Mouse (Mus musculus): Measurements from ENCODE around the gene Tmem11.

The Tmem11 gene

DNA sequence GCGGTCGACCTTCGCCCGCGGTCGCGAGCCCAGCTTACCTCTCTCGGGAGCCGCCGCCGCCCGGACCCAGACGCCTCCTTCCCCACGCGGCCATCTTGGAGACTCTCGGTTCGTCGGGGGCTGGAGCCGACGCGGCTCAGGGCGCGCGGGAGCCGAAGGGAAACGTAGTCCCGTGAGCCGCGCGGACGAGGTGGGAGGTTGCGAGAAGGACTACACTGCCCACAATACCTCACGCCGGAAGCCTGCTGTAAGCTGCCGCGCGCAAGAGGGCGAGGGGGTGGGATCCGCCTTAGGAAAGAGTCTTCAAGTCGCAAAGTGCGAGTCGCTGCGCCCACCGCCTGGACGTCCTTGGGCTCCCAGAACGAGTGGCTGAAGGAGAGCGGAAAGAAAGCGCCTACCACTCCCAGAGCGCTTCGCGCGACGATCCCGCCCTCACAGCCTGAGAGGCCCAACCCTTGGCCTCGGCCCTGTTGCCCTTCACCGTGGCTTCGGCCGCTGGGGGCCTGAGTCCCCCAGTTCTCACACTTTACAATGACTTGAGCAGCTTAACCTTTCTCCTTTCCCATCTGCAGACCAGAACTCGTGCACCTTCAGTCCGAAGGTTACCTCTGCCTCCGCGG is at the start of gene Tmem11:
Gene Tmem11, minus strand, starts transcription at position 598 of the 620 bp plus-strand sequence.
- in situ Hi-C loops (cut with MboI), result loop anchor here (5.0 kb wide), 1 partner anchor 34 kb away; the partner anchor contains the start of gene Natd1

DNA sequence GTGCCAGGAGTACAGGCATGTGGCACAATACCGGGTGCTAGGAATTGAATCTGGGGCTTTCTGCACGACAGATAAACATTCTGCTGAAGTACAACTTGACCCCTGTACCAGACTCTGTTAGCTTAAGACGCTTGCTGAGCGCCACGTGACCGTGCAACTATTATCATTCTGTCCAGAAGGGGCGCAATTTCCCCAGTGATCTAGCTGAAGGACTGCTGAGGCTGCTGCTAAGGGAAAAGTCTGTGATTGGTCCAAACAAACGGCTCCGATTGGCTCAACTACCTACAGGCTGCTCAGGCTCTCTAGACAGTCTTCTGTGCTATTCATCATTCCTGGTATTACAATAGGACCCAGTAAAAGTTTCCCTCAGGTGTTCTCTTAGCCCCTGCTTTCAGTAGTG is 48.2 kb upstream of the Tmem11 start:
- in situ Hi-C loops (cut with MboI), result no loop called here

GRCm38 (mm10) chr11:60924981-60925380 is 45.9 kb upstream of the Tmem11 start:
- in situ Hi-C loops (cut with MboI), result no loop called here

GRCm38 (mm10) chr11:60924498-60924897 is 45.4 kb upstream of the Tmem11 start:
- in situ Hi-C loops (cut with MboI), result no loop called here

- in situ Hi-C loops (cut with MboI), result no loop called here
Observed at GRCm38 (mm10) chr11:60922964-60923363, 43.9 kb upstream of the Tmem11 start.

DNA sequence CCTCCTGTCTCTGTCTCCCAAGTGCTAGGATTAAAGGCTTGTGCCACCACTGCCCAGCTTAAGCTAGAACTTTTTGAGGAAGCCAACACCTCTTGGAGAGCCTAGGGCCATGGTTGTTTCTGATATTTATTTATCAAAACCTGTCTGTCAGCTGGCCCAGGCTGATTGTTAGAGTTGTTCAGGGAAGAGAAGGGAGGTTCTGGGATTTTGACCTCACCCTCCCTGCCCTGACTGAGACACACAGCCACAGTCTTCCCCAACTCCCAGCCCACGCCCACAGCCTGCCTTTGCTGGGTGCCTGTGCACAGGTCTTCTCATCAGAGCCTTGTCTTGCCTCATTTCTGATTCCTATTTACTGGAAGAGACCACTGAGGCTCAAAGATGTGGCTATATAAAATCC is 43.1 kb upstream of the Tmem11 start:
- in situ Hi-C loops (cut with MboI), result no loop called here

- in situ Hi-C loops (cut with MboI), result no loop called here
Observed at GRCm38 (mm10) chr11:60920021-60920420, 40.9 kb upstream of the Tmem11 start.

GRCm38 (mm10) chr11:60915201-60915600 is 36.1 kb upstream of the Tmem11 start:
- in situ Hi-C loops (cut with MboI), result no loop called here

GRCm38 (mm10) chr11:60914491-60914890 is 35.4 kb upstream of the Tmem11 start, which contains the start of gene Natd1:
Natd1 (minus strand) TSS chr11:60914750.
- in situ Hi-C loops (cut with MboI), result loop anchor here (5.0 kb wide), 1 partner anchor 37 kb away; the partner anchor contains the start of gene Tmem11

DNA sequence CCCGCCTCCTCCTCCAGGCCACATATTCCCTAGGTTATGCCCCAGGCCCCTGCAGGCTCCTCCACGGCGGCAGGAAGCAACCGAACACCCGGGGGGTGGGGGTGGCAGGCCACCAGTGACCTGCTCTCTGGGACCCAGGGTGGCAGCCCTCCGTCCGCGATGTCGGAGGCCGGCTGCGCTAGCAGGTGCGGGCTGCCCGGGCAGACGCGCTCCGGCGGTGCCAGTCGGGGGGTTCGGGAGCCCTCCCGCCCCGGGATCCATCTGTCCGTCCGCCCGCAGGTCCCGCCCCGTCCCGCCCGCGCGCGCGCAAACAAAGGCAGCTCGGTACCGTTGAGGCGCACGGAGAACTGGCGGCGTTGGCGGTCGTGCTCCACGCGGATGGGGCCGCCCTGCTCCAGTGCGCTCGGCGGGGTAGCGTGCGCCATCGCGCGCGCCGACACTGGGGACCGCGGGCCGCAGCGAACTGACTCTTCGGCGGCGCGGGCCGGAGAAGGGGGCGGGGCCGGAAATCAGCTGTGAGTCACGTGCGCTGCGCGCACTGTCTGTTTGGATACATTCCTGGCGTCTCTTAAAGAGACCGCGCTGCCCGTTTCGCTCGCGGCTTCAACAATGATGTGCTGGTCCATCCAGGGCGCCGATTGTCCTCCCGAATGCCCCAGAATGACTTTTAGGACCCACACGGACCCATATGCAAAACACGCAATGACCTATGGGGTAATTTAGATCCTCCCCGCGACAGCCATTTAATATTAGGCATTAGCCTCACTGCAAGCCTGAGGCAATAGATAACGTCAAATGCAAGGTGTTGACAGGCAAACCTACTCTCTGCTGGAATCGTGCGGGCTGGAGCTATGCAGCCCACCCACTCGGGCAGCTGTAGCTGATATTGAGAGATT is 34.5 kb upstream of the Tmem11 start:
- in situ Hi-C loops (cut with MboI), result loop anchor here (5.0 kb wide), 1 partner anchor 36 kb away; the partner anchor contains the start of gene Tmem11

GRCm38 (mm10) chr11:60912525-60912973 is 33.5 kb upstream of the Tmem11 start:
- in situ Hi-C loops (cut with MboI), result loop anchor here (5.0 kb wide), 1 partner anchor 35 kb away; the partner anchor contains the start of gene Tmem11

DNA sequence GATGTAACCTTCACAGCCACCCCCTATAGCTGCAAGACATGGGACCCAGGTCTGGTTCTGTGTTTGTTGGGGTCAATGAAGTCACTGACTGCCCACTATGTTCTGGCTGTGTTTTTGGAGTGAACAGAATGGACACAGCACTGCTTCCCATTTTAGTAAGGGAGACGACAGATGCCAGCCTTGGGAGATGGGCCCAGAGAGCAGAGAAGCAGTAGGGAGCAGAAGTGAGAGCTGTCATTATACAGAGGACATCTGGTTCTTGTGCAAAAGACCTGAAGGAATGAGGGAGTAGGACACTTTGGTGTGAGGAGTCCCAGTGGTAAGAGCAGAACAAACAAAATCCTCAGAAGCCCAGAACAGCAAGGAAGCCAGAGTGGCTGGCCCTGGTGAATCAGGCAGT is 30.6 kb upstream of the Tmem11 start:
- in situ Hi-C loops (cut with MboI), result loop anchor here (5.0 kb wide), 1 partner anchor 32 kb away; the partner anchor contains the start of gene Tmem11

- in situ Hi-C loops (cut with MboI), result no loop called here
Observed at GRCm38 (mm10) chr11:60908073-60908472, 29.0 kb upstream of the Tmem11 start.

DNA sequence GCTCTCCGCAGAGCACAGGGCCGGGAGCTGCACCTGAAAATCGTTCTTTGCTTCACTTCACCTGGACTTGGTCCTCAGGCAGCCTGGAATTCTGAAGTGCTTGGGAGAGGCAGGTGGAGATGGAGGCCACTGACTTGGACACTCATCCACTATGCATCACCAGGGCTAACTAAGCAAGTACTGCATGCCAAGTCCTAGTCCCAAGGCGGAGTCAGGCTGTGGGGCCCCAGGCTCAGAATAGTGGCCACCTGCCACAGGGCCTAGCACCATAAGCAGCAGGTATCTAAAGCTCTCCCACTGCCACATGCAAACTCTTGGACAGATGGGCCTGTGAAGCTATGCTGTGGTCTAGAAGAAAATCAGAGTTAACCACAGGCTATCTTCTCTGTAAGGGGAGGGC is 27.4 kb upstream of the Tmem11 start:
- in situ Hi-C loops (cut with MboI), result no loop called here

GRCm38 (mm10) chr11:60905407-60906120 is 26.5 kb upstream of the Tmem11 start:
- in situ Hi-C loops (cut with MboI), result no loop called here

DNA sequence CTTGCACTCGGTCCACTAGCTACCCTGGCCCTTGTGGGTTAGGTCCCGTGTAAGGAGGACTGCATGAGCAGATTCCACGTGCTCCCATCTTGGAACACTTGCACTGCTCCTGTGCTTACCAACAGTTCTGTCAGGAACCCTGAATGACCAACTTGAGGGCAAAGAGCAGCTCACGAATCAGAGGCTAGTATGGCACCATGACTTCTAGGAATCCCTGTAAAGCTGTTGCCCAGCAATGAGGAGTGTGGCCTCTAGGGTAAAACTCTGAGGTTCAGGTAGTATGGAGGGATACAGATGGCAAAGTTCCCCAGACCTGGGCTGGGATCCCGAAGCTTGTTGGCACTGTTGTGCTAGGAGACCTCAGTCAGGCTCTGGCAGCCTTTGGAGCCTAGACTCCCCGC is 24.6 kb upstream of the Tmem11 start:
- in situ Hi-C loops (cut with MboI), result no loop called here

DNA sequence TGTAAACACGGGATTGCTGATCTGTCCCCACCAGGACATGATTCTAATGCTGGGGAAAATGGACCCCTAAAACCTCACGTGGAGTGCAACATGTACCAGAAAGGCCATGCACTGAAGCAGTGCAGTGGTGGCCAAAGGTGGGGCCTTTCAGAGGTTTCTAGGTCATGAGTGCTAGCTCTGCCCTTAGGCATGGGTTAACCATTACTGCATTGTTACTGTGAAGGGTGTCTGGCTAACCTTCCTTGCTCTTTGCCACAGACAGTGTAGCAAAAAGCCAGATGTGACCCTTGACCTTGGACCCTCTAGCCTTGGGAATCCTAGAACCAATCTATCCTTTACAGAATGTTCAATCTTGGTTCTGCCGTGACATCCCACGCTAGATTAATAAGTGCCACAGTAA is 23.4 kb upstream of the Tmem11 start:
- in situ Hi-C loops (cut with MboI), result no loop called here

DNA sequence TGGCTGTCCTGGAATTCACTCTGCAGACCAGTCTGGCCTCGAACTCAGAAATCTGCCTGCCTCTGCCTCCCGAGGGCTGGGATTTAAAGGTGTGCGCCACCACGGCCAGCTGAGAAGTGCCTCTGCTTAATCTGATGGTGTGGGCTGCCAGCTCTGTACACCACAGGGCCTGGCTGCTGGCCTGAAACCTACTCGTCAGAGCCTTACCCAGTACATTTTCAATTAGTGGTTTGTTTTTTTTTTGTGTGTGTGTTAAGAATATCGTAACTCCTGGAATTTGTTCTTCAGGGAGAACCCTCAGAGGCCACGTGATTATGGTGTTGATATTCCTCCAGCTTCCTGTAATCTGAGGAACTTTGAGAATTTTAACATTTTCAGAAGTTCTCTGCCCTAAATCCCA is 22.9 kb upstream of the Tmem11 start:
- in situ Hi-C loops (cut with MboI), result no loop called here

GRCm38 (mm10) chr11:60895915-60896314 is 16.8 kb upstream of the Tmem11 start:
- in situ Hi-C loops (cut with MboI), result no loop called here

DNA sequence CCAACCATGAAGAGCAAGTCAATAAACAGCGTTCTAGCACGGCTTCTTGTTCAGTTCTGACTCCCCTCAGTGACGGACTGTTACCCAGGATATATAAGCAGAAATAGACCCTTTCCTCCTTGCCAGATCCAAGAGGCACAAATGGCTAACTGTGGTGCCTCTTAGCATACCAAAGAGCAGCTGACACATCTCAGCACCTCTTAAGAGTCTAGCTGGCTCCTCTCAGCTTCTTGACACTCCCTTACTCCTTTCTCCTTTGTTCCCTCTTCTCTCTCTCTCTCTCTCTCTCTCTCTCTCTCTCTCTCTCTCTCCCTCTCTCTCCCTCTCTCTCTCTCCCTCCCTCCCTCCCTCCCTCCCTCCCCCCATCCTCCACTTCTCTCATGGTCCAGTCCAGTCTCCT is 11.7 kb upstream of the Tmem11 start:
- in situ Hi-C loops (cut with MboI), result no loop called here

DNA sequence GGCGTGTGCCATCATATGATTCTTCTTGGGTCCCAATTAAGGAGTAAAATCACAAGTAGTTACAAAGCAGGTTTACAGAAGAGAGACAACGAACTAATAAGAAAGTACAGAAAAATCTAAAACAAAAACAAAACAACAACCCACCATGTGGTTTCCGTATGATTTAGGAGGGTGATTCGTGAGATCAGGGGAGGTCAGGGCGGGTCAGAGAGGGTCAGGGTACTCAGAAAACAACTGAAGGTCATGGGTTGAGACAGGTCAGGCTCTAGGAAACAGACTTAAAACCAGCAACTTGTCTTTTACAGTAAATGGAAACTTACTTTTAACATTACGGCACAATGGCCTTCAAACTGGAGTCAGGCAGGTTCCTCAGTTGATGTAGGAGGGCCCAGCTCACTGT is 11.2 kb upstream of the Tmem11 start:
- in situ Hi-C loops (cut with MboI), result no loop called here

DNA sequence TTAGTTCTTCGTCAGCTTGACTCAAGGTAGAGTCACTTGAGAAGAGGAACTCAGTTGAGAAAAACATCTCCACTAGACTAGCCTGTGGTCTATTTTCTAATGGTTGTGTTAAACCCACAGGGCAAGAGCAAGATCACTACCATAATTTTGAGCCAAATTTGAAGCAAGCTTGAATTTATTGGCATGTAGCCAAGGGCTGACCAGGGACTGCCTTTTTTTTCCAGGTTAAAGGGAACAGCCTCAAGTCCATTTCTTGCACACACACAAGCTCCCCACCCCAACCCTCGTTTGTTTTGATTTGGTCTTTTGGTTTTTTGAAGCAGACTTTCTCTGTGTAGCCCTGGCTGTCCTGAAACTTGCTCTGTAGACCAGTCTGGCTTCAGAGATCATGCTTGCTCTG is 10.8 kb upstream of the Tmem11 start:
- in situ Hi-C loops (cut with MboI), result no loop called here
